ENCODE assay signal across 20 mouse cellular contexts in the genomic region with DNA sequence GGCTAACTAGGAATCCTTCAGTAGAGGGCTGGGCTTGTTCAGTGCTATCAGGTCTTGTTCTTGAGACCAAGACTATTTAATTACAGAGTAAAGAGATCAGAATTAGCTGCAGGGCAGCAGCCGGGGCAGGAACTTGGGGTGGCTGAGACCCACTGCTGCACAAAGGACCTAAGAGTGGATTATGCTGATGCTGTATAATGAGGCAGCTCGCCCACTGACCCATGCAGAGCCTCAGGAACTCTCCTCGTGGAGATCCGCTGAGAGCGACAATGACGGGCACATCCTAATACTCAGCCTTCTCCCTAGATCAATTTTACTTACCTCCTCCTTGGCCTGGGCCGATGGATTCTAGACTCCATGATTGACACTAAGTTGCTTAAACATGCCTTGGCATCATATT.
A peak's percentile ranks its signal among the peaks of the same experiment; 100 is the strongest.
DNase-seq lines count a peak whose midpoint lies in the region; ATAC-seq lines count a peak whose summit lies in the region.
"Had no signal": no experiment of that assay in that cellular context is flagged by ENCODE, and none has a peak within 500 bp of the region (broad histone marks: within the 10 kb centered on the region; RNA-seq: fewer than 3 reads in every experiment).

No protein-coding gene starts in this region.

- no peak overlapping the region for H3K9ac ChIP-seq in neural tube, embryonic 12.5 days
- H3K9ac ChIP-seq in hindbrain, embryonic 16.5 days (ENCODE audit: low read depth, low read length): no peak overlapping the region
- H3K9ac ChIP-seq in midbrain, embryonic 13.5 days (replicated peaks): 0 out of 2 replicates have a peak overlapping the region, but pooled peaks have one; percentile 32
- H3K9ac ChIP-seq: heart, embryonic 15.5 days; kidney, embryonic 15.5 days; stomach, embryonic 15.5 days had no signal

- peak; percentile 66; the same call in 1 of the 2 replicates for ATAC-seq in neural tube, embryonic 12.5 days (ENCODE audit: low FRiP score, low read depth)
- ATAC-seq in hindbrain, embryonic 16.5 days: peak; percentile 32
- ATAC-seq in midbrain, embryonic 13.5 days: peak; percentile 68; the same call in 1 of the 2 replicates

- H3K4me3 ChIP-seq in neural tube, embryonic 12.5 days: no peak overlapping the region
- no peak overlapping the region for H3K4me3 ChIP-seq in hindbrain, embryonic 16.5 days (ENCODE audit: low read length)
- no peak overlapping the region for H3K4me3 ChIP-seq in midbrain, embryonic 13.5 days (replicated peaks)
- H3K4me3 ChIP-seq: heart, embryonic 15.5 days; kidney, embryonic 15.5 days; layer of hippocampus, adult 2 months; megakaryocyte, embryonic 14.5 days; stomach, embryonic 15.5 days had no signal

- no peaks in the 10 kb centered on the region for H3K9me3 ChIP-seq in neural tube, embryonic 12.5 days
- no peaks in the 10 kb centered on the region for H3K9me3 ChIP-seq in hindbrain, embryonic 16.5 days (ENCODE audit: control insufficient read depth, low read length)
- H3K9me3 ChIP-seq in midbrain, embryonic 13.5 days: no peaks in the 10 kb centered on the region
- H3K9me3 ChIP-seq: G1E; heart, embryonic 15.5 days; kidney, embryonic 15.5 days; megakaryocyte, embryonic 14.5 days; stomach, embryonic 15.5 days had no signal

- DNase-seq in neural tube, embryonic 10.5 days (ENCODE audit: extremely low spot score, low spot score): no peak
- no peak for DNase-seq in testis, postnatal 10 days (ENCODE audit: low spot score)
- DNase-seq in cerebellum, postnatal 14 days: no peak
- DNase-seq in testis, postnatal 14 days (ENCODE audit: low spot score): no peak
- DNase-seq: adrenal gland, adult 2 months; cerebellum, adult 9-11 months; embryo, embryonic 11 days; right cerebral cortex, adult 18-20 months; spleen, adult 18-20 months; thymus, postnatal 14 days had no signal

- H3K4me2 ChIP-seq in neural tube, embryonic 12.5 days (replicated peaks): no peak overlapping the region
- peak overlapping the region; percentile 29 for H3K4me2 ChIP-seq in hindbrain, embryonic 16.5 days (ENCODE audit: low read length)
- H3K4me2 ChIP-seq in midbrain, embryonic 13.5 days (replicated peaks): peak overlapping the region; percentile 20; the same call in 1 of the 2 replicates
- H3K4me2 ChIP-seq: heart, embryonic 15.5 days; kidney, embryonic 15.5 days; liver, embryonic 11.5 days; stomach, embryonic 15.5 days had no signal

- H3K36me3 ChIP-seq in neural tube, embryonic 12.5 days: no peaks in the 10 kb centered on the region
- H3K36me3 ChIP-seq in hindbrain, embryonic 16.5 days (ENCODE audit: control insufficient read depth, insufficient read depth, low read length): no peaks in the 10 kb centered on the region
- no peaks in the 10 kb centered on the region for H3K36me3 ChIP-seq in midbrain, embryonic 13.5 days
- H3K36me3 ChIP-seq: heart, embryonic 15.5 days; kidney, embryonic 15.5 days; stomach, embryonic 15.5 days had no signal

- no peak overlapping the region for H3K27ac ChIP-seq in neural tube, embryonic 12.5 days
- H3K27ac ChIP-seq in hindbrain, embryonic 16.5 days (ENCODE audit: low read depth, low read length): no peak overlapping the region
- H3K27ac ChIP-seq in midbrain, embryonic 13.5 days: 0 out of 2 replicates have a peak overlapping the region, but pooled peaks have one; percentile 53
- H3K27ac ChIP-seq: heart, embryonic 15.5 days; kidney, embryonic 15.5 days; layer of hippocampus, adult 2 months; stomach, embryonic 15.5 days had no signal

- 40% methylated on average over 7 of the region's 7 CpGs for WGBS in neural tube, embryonic 12.5 days
- WGBS in hindbrain, embryonic 16.5 days: 38% methylated on average over 7 of the region's 7 CpGs
- WGBS in midbrain, embryonic 13.5 days: 7% methylated on average over 7 of the region's 7 CpGs

- H3K27me3 ChIP-seq in neural tube, embryonic 12.5 days (replicated peaks): no peaks in the 10 kb centered on the region
- H3K27me3 ChIP-seq in hindbrain, embryonic 16.5 days (replicated peaks; ENCODE audit: control insufficient read depth, insufficient read depth, low read length): no peaks in the 10 kb centered on the region
- H3K27me3 ChIP-seq in midbrain, embryonic 13.5 days: no peaks in the 10 kb centered on the region
- H3K27me3 ChIP-seq: heart, embryonic 15.5 days; kidney, embryonic 15.5 days; megakaryocyte, embryonic 14.5 days; stomach, embryonic 15.5 days had no signal

- peaks cover 12% of the 10 kb centered on the region; the same call in 1 of the 2 replicates for H3K4me1 ChIP-seq in neural tube, embryonic 12.5 days
- H3K4me1 ChIP-seq in hindbrain, embryonic 16.5 days (ENCODE audit: control insufficient read depth, insufficient read depth, low read depth, low read length): peaks cover 7% of the 10 kb centered on the region; the same call in 1 of the 2 replicates
- H3K4me1 ChIP-seq in midbrain, embryonic 13.5 days (replicated peaks): peaks cover 22% of the 10 kb centered on the region
